Mouse (Mus musculus) kidney, postnatal 0 days (tissue): ENCODE measurements around the gene Acot1. TPM values are rescaled to one million over a fixed set of nuclear protein-coding genes. Genes with fewer than 3 reads are reported as not detected.
A peak's percentile ranks its signal among the peaks of the same experiment; 100 is the strongest.
"Not testable (repeated sequence)": the region's sequence is repeated elsewhere in the genome, so short reads cannot be mapped to it uniquely, and the experiment has no call there.

Source experiments
- ATAC-seq: fragments of 200-750 bp; cut with Nextera tagmentation; replicated peaks from 2 replicates; pipeline ENCODE4 v1.8.0; 2017; ENCODE audit warnings: low read depth, moderate number of reproducible peaks, moderate TSS enrichment, moderate library complexity; ENCODE audit not compliant: low FRiP score
- DNase-seq: peaks from one replicate; pipeline ENCODE4 v3.0.0-alpha.2; 2016; ENCODE audit warnings: low spot score
- H3K27ac ChIP-seq: fragments of 300-500 bp; sonication (generic); 2 replicates; pipeline ENCODE4 v1.5.1; 2014; ENCODE audit warnings: mild to moderate bottlenecking
- H3K27me3 ChIP-seq: fragments of 300-500 bp; sonication (generic); 2 replicates; pipeline ENCODE4 v1.6.1; 2014; ENCODE audit warnings: low read length, mixed read lengths; ENCODE audit not compliant: insufficient read depth
- H3K36me3 ChIP-seq: fragments of 300-500 bp; sonication (generic); 2 replicates; pipeline ENCODE4 v1.6.1; 2014; ENCODE audit warnings: low read length, mixed read lengths; ENCODE audit not compliant: insufficient read depth
- H3K4me1 ChIP-seq: fragments of 300-500 bp; sonication (generic); replicated peaks from 2 replicates; pipeline ENCODE4 v1.6.1; 2014; ENCODE audit warnings: antibody characterized with exemption, low read length, mixed read lengths; ENCODE audit not compliant: insufficient read depth
- H3K4me2 ChIP-seq: fragments of 300-500 bp; sonication (generic); 2 replicates; pipeline ENCODE4 v1.6.1; 2014; ENCODE audit warnings: mild to moderate bottlenecking, low read length, moderate library complexity, mixed read lengths
- H3K4me3 ChIP-seq: fragments of 300-500 bp; sonication (generic); replicated peaks from 2 replicates; pipeline ENCODE4 v1.5.1; 2014; ENCODE audit warnings: low read depth, low read length
- H3K9ac ChIP-seq: fragments of 300-500 bp; sonication (generic); 2 replicates; pipeline ENCODE4 v1.6.1; 2014; ENCODE audit warnings: low read depth, low read length
- H3K9me3 ChIP-seq: fragments of 300-500 bp; sonication (generic); replicated peaks from 2 replicates; pipeline ENCODE4 v1.6.1; 2016; ENCODE audit warnings: low read length, inconsistent platforms, mixed read lengths
- CTCF ChIP-seq: IDR thresholded peaks from 2 replicates; pipeline ENCODE4 v1.5.1; 2016; ENCODE audit warnings: antibody characterized with exemption, low read depth, mild to moderate bottlenecking, moderate library complexity
- WGBS: fragments of 180-500 bp; shearing (Covaris S2); extraction: QIAGEN DNeasy Blood & Tissue Kit; methylation state at CpG from one replicate; pipeline ENCODE4 v1.1.7; 2014; 5-methylcytosine and 5-hydroxymethylcytosine counted together
- polyA plus RNA-seq: library from polyadenylated mRNA; unstranded; fragments of >200 nt; fragmentation: Nextera tagmentation; extraction: Ambion mirVana; gene quantifications from 2 replicates; pipeline ENCODE4 v1.2.1, GENCODE M21; 2015

Acot1 gene
- polyA plus RNA-seq, 1 experiment from 2014 or later: 176 TPM

GRCm38 (mm10) chr12:83987242-83987582, 22.1 kb upstream of the Acot1 start:
- Histone ChIP-seq H3K27me3 (no peaks in the 10 kb centered on the region), H3K27ac (peak overlapping the region; percentile 98), H3K4me2 (peak overlapping the region; percentile 67), H3K9ac (peak overlapping the region; percentile 92; the same call in 1 of the 2 replicates), H3K4me3 (peak overlapping the region; percentile 60), H3K4me1 (0 out of 2 replicates have a peak, but pooled peaks cover 5% of the 10 kb centered on the region), H3K36me3 (no peaks in the 10 kb centered on the region), H3K9me3 (no peaks in the 10 kb centered on the region)
- ATAC-seq: peak; percentile 22
- 18% methylated on average over 8 of the region's 8 CpGs for WGBS
- no peak for TF ChIP-seq CTCF
- DNase-seq: no peak

- peak; percentile 71 for TF ChIP-seq CTCF
- 0 out of 2 replicates have a peak, but pooled peaks cover 5% of the 10 kb centered on the region for H3K4me1 ChIP-seq
- under 1% methylated on average over 79 of the region's 80 CpGs for WGBS
- no peaks in the 10 kb centered on the region for H3K27me3 ChIP-seq
- peak within 1 kb of the TSS; percentile 60 for H3K4me3 ChIP-seq
- no peaks in the 10 kb centered on the region for H3K36me3 ChIP-seq
- ATAC-seq (peak; percentile 88), DNase-seq (peak; percentile 97)
- peak within 1 kb of the TSS; percentile 67 for H3K4me2 ChIP-seq
- H3K9me3 ChIP-seq: no peaks in the 10 kb centered on the region
- peak within 1 kb of the TSS; percentile 92 for H3K9ac ChIP-seq
- peak within 1 kb of the TSS; percentile 98 for H3K27ac ChIP-seq
These were observed 21.5 kb upstream of the Acot1 start, which contains the start of gene Acot2 for GRCm38 (mm10) chr12:83987583-83988441. TSS of gene Acot2 (plus strand) at chr12:83987861.

GRCm38 (mm10) chr12:83988483-83988882, 20.8 kb upstream of the Acot1 start:
- ATAC-seq: peak; percentile 27; the same call in 1 of the 2 replicates
- 55% methylated on average over 4 of the region's 4 CpGs for WGBS
- H3K9me3 ChIP-seq: no peaks in the 10 kb centered on the region
- no peak for TF ChIP-seq CTCF
- no peaks in the 10 kb centered on the region for H3K27me3 ChIP-seq
- peak overlapping the region; percentile 60 for H3K4me3 ChIP-seq
- H3K36me3 ChIP-seq: 0 out of 2 replicates have a peak, but pooled peaks cover 4% of the 10 kb centered on the region
- H3K27ac ChIP-seq: peak overlapping the region; percentile 98
- no peak for DNase-seq
- 0 out of 2 replicates have a peak, but pooled peaks cover 5% of the 10 kb centered on the region for H3K4me1 ChIP-seq
- H3K4me2 ChIP-seq: peak overlapping the region; percentile 67
- H3K9ac ChIP-seq: peak overlapping the region; percentile 92

- H3K9me3 ChIP-seq: no peaks in the 10 kb centered on the region
- no peak overlapping the region for H3K9ac ChIP-seq
- 0 out of 2 replicates have a peak, but pooled peaks cover 5% of the 10 kb centered on the region for H3K36me3 ChIP-seq
- no peak overlapping the region for H3K27ac ChIP-seq
- H3K27me3 ChIP-seq: no peaks in the 10 kb centered on the region
- 99% methylated on average over 4 of the region's 4 CpGs for WGBS
- H3K4me2 ChIP-seq: no peak overlapping the region
- ATAC-seq: no peak
- H3K4me1 ChIP-seq: 0 out of 2 replicates have a peak, but pooled peaks cover 5% of the 10 kb centered on the region
- no peak for DNase-seq
- 0 out of 2 replicates have a peak, but pooled peaks have one; percentile 32 for TF ChIP-seq CTCF
- no peak overlapping the region for H3K4me3 ChIP-seq
These were observed 19.9 kb upstream of the Acot1 start for GRCm38 (mm10) chr12:83989378-83989777.

GRCm38 (mm10) chr12:83997221-83997620, 12.1 kb upstream of the Acot1 start:
- H3K4me2 ChIP-seq: no peak overlapping the region
- H3K9me3 ChIP-seq: peaks cover 3% of the 10 kb centered on the region; the same call in 1 of the 2 replicates
- no peaks in the 10 kb centered on the region for H3K27me3 ChIP-seq
- no peak overlapping the region for H3K4me3 ChIP-seq
- 0 out of 2 replicates have a peak, but pooled peaks cover 5% of the 10 kb centered on the region for H3K36me3 ChIP-seq
- H3K27ac ChIP-seq: no peak overlapping the region
- H3K9ac ChIP-seq: no peak overlapping the region
- H3K4me1 ChIP-seq: no peaks in the 10 kb centered on the region
- no peak for DNase-seq
- no peak for ATAC-seq
- no peak for TF ChIP-seq CTCF
- WGBS: 49% methylated on average over 2 of the region's 2 CpGs

GRCm38 (mm10) chr12:83998341-83999107, 10.8 kb upstream of the Acot1 start:
- TF ChIP-seq CTCF: no peak
- Histone ChIP-seq H3K4me2 (no peak overlapping the region), H3K9me3 (peaks cover 3% of the 10 kb centered on the region; the same call in 1 of the 2 replicates), H3K4me3 (no peak overlapping the region), H3K36me3 (0 out of 2 replicates have a peak, but pooled peaks cover under 1% of the 10 kb centered on the region), H3K27me3 (no peaks in the 10 kb centered on the region), H3K4me1 (no peaks in the 10 kb centered on the region), H3K27ac (peak overlapping the region; percentile 39; the same call in 1 of the 2 replicates), H3K9ac (no peak overlapping the region)
- no peak; the same call in 1 of the 2 replicates for ATAC-seq
- DNase-seq: peak; percentile 60
- WGBS: 34% methylated on average over 11 of the region's 11 CpGs

GRCm38 (mm10) chr12:83999237-83999636, 10.1 kb upstream of the Acot1 start:
- not testable (repeated sequence) for H3K9me3 ChIP-seq, H3K27me3 ChIP-seq, H3K9ac ChIP-seq, H3K4me1 ChIP-seq, H3K4me2 ChIP-seq, H3K36me3 ChIP-seq, H3K4me3 ChIP-seq
- DNase-seq (peak; percentile 55), ATAC-seq (peak; percentile 83)
- WGBS: 27% methylated on average over 8 of the region's 8 CpGs
- 0 out of 2 replicates have a peak overlapping the region, but pooled peaks have one; percentile 22 for H3K27ac ChIP-seq
